Mouse (Mus musculus): ENCODE data around the gene Adh7. TPM values are rescaled to one million over a fixed set of nuclear protein-coding genes. Genes with fewer than 3 reads are reported as not detected.

Adh7 gene
- 0.16 and 0.29 TPM in 2 replicates for polyA plus RNA-seq (2012; rRNA removed)

- no peak for DNase-seq (ENCODE audit: low read depth)
Observed at GRCm38 (mm10) chr3:138217631-138218264, at the start of gene Adh7. Adh7 (plus strand) TSS chr3:138217760.

- no peak for DNase-seq (ENCODE audit: low read depth)
Observed at GRCm38 (mm10) chr3:138173291-138173690, 44.3 kb upstream of the Adh7 start.

- no peak for DNase-seq (ENCODE audit: low read depth)
Observed at GRCm38 (mm10) chr3:138175551-138175950, 42.0 kb upstream of the Adh7 start.

GRCm38 (mm10) chr3:138182019-138182418, 35.5 kb upstream of the Adh7 start:
- no peak for DNase-seq (ENCODE audit: low read depth)

- no peak for DNase-seq (ENCODE audit: low read depth)
Observed at GRCm38 (mm10) chr3:138183371-138183770, 34.2 kb upstream of the Adh7 start.

GRCm38 (mm10) chr3:138185290-138185689, 32.3 kb upstream of the Adh7 start:
- DNase-seq (ENCODE audit: low read depth): no peak

- DNase-seq (ENCODE audit: low read depth): no peak
Observed at GRCm38 (mm10) chr3:138185995-138186930, 31.3 kb upstream of the Adh7 start.

GRCm38 (mm10) chr3:138192260-138192659, 25.3 kb upstream of the Adh7 start:
- no peak for DNase-seq (ENCODE audit: low read depth)

- no peak for DNase-seq (ENCODE audit: low read depth)
Observed at GRCm38 (mm10) chr3:138193683-138194302, 23.8 kb upstream of the Adh7 start, which contains the start of gene 4930579F01Rik. 4930579F01Rik (minus strand) TSS chr3:138193825.

- DNase-seq (ENCODE audit: low read depth): no peak
Observed at GRCm38 (mm10) chr3:138197093-138197492, 20.5 kb upstream of the Adh7 start.

GRCm38 (mm10) chr3:138197556-138197955, 20.0 kb upstream of the Adh7 start:
- DNase-seq (ENCODE audit: low read depth): no peak

GRCm38 (mm10) chr3:138197973-138198721, 19.4 kb upstream of the Adh7 start:
- DNase-seq (ENCODE audit: low read depth): no peak

- DNase-seq (ENCODE audit: low read depth): no peak
Observed at GRCm38 (mm10) chr3:138198722-138199068, 18.9 kb upstream of the Adh7 start.

- no peak for DNase-seq (ENCODE audit: low read depth)
Observed at GRCm38 (mm10) chr3:138208821-138209220, 8.7 kb upstream of the Adh7 start.

GRCm38 (mm10) chr3:138210432-138211075, 7.0 kb upstream of the Adh7 start:
- no peak for DNase-seq (ENCODE audit: low read depth)

- DNase-seq (ENCODE audit: low read depth): no peak
Observed at GRCm38 (mm10) chr3:138212431-138212951, 5.1 kb upstream of the Adh7 start.

GRCm38 (mm10) chr3:138215395-138215989, 2.1 kb upstream of the Adh7 start:
- DNase-seq (ENCODE audit: low read depth): no peak

- no peak for DNase-seq (ENCODE audit: low read depth)
Observed at GRCm38 (mm10) chr3:138216091-138216490, 1.5 kb upstream of the Adh7 start.

- no peak for DNase-seq (ENCODE audit: low read depth)
Observed at GRCm38 (mm10) chr3:138221116-138221515, 3.6 kb downstream of the Adh7 start.

GRCm38 (mm10) chr3:138222511-138222910, 5.0 kb downstream of the Adh7 start:
- no peak for DNase-seq (ENCODE audit: low read depth)

- DNase-seq (ENCODE audit: low read depth): no peak
Observed at GRCm38 (mm10) chr3:138222952-138223351, 5.4 kb downstream of the Adh7 start.
